Mouse (Mus musculus): ENCODE data around the gene Arhgap33. TPM values are rescaled to one million over a fixed set of nuclear protein-coding genes. Genes with fewer than 3 reads are reported as not detected.
A peak's percentile ranks its signal among the peaks of the same experiment; 100 is the strongest.

Arhgap33 gene
- polyA plus RNA-seq, 1 experiment from 2014 or later: 1.0 TPM

DNA sequence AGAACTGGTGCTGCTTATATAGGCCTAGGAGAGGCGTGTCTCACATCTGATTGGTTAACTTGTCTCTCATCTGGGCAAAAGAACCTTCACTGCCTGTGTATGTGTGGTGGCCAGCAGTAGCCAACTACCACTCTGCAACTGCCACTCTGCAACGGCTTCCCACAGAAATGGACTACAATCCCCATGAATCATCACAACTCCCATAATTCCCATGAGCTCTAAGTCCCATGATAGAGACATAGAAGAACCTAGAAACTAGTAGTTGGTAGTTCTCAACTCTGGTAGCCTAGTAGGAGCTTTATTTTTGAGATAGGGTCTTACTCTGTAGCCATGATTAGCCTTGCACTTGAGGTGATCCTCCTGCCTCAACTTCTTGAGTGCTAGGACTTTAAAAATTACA is 15.0 kb upstream of the Arhgap33 start:
- H3K4me1 ChIP-seq (ENCODE audit: insufficient read depth): peaks cover 13% of the 10 kb centered on the region
- no peak overlapping the region for H3K9ac ChIP-seq (replicated peaks)
- peaks cover 20% of the 10 kb centered on the region for H3K36me3 ChIP-seq (replicated peaks; ENCODE audit: insufficient read depth, low read length)
- H3K27me3 ChIP-seq (ENCODE audit: insufficient read depth, low read length): no peaks in the 10 kb centered on the region
- H3K4me2 ChIP-seq (ENCODE audit: low read depth, low read length): no peak overlapping the region
- WGBS (ENCODE audit: insufficient replicate concordance): 81% methylated on average over 2 of the region's 2 CpGs
- ATAC-seq: no peak
- H3K4me3 ChIP-seq (ENCODE audit: low read depth, low read length): no peak overlapping the region
- no peak for DNase-seq
- no peak for TF ChIP-seq CTCF (IDR thresholded peaks at IDR 0.05; ENCODE audit: low read depth)
- no peaks in the 10 kb centered on the region for H3K9me3 ChIP-seq (ENCODE audit: low read length)
- H3K27ac ChIP-seq (ENCODE audit: low read depth): no peak overlapping the region

GRCm38 (mm10) chr7:30544327-30544726 is 9.5 kb upstream of the Arhgap33 start:
- no peak for ATAC-seq
- Histone ChIP-seq H3K27ac (ENCODE audit: low read depth) (no peak overlapping the region), H3K9me3 (ENCODE audit: low read length) (no peaks in the 10 kb centered on the region), H3K36me3 (replicated peaks; ENCODE audit: insufficient read depth, low read length) (peaks cover 14% of the 10 kb centered on the region; the same call in 1 of the 2 replicates), H3K4me1 (ENCODE audit: insufficient read depth) (no peaks in the 10 kb centered on the region), H3K4me3 (ENCODE audit: low read depth, low read length) (no peak overlapping the region), H3K9ac (replicated peaks) (no peak overlapping the region), H3K4me2 (ENCODE audit: low read depth, low read length) (no peak overlapping the region), H3K27me3 (ENCODE audit: insufficient read depth, low read length) (no peaks in the 10 kb centered on the region)
- 52% methylated on average over 2 of the region's 2 CpGs for WGBS (ENCODE audit: insufficient replicate concordance)
- TF ChIP-seq EP300 (IDR thresholded peaks at IDR 0.05; ENCODE audit: low read depth): no peak
- TF ChIP-seq CTCF (IDR thresholded peaks at IDR 0.05; ENCODE audit: low read depth): no peak
- DNase-seq: no peak

- Histone ChIP-seq H3K4me3 (ENCODE audit: low read depth, low read length) (no peak overlapping the region), H3K4me2 (ENCODE audit: low read depth, low read length) (no peak overlapping the region), H3K4me1 (ENCODE audit: insufficient read depth) (peaks cover 3% of the 10 kb centered on the region), H3K36me3 (replicated peaks; ENCODE audit: insufficient read depth, low read length) (peaks cover 4% of the 10 kb centered on the region; the same call in 1 of the 2 replicates), H3K27ac (ENCODE audit: low read depth) (no peak overlapping the region), H3K9me3 (ENCODE audit: low read length) (no peaks in the 10 kb centered on the region), H3K27me3 (ENCODE audit: insufficient read depth, low read length) (no peaks in the 10 kb centered on the region), H3K9ac (replicated peaks) (no peak overlapping the region)
- ATAC-seq (no peak), DNase-seq (peak; percentile 8)
- WGBS (ENCODE audit: insufficient replicate concordance): 81% methylated on average over 7 of the region's 7 CpGs
- no peak for TF ChIP-seq CTCF (IDR thresholded peaks at IDR 0.05; ENCODE audit: low read depth)
- no peak for TF ChIP-seq EP300 (IDR thresholded peaks at IDR 0.05; ENCODE audit: low read depth)
Observed at GRCm38 (mm10) chr7:30540572-30540971, 5.7 kb upstream of the Arhgap33 start.

- Histone ChIP-seq H3K9ac (replicated peaks) (peak overlapping the region; percentile 76), H3K4me2 (ENCODE audit: low read depth, low read length) (peak overlapping the region; percentile 100), H3K36me3 (replicated peaks; ENCODE audit: insufficient read depth, low read length) (peaks cover 16% of the 10 kb centered on the region), H3K27me3 (ENCODE audit: insufficient read depth, low read length) (no peaks in the 10 kb centered on the region), H3K27ac (ENCODE audit: low read depth) (peak overlapping the region; percentile 57; the same call in 1 of the 2 replicates), H3K4me1 (ENCODE audit: insufficient read depth) (peaks cover 14% of the 10 kb centered on the region), H3K4me3 (ENCODE audit: low read depth, low read length) (peak overlapping the region; percentile 73), H3K9me3 (ENCODE audit: low read length) (no peaks in the 10 kb centered on the region)
- no peak for TF ChIP-seq EP300 (IDR thresholded peaks at IDR 0.05; ENCODE audit: low read depth)
- no peak for ATAC-seq
- peak; percentile 14 for DNase-seq
- whole genome bisulfite sequencing (ENCODE audit: insufficient replicate concordance): 16% methylated on average over 25 of the region's 26 CpGs
Observed at GRCm38 (mm10) chr7:30533941-30534632, 773 bp downstream of the Arhgap33 start.

DNA sequence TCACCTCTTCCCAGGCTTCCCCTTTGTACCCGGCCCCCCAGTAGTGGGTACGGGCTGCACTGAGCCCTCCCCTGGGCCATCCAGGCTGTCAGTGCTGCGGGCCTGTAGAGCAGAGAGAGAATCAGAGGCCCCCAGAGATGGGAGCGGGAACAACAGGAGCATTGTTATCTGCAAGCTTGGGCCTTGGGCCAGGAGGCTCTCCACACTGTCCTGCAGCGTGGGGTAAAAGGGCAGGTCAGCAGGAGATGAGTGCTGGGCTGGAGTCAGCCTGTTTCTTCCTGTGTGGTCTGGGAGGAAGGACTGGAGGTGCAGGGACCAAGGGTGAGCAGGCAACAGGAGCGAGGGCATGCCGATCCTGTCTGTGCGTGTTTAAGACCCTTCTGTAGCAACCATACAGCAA is 1.9 kb downstream of the Arhgap33 start:
- no peaks in the 10 kb centered on the region for H3K9me3 ChIP-seq (ENCODE audit: low read length)
- WGBS (ENCODE audit: insufficient replicate concordance): 74% methylated on average over 8 of the region's 8 CpGs
- peaks cover 26% of the 10 kb centered on the region for H3K36me3 ChIP-seq (replicated peaks; ENCODE audit: insufficient read depth, low read length)
- no peak overlapping the region for H3K9ac ChIP-seq (replicated peaks)
- no peaks in the 10 kb centered on the region for H3K27me3 ChIP-seq (ENCODE audit: insufficient read depth, low read length)
- H3K27ac ChIP-seq (ENCODE audit: low read depth): no peak overlapping the region
- H3K4me2 ChIP-seq (ENCODE audit: low read depth, low read length): no peak overlapping the region
- no peak for ATAC-seq
- H3K4me1 ChIP-seq (ENCODE audit: insufficient read depth): peaks cover 14% of the 10 kb centered on the region
- no peak overlapping the region for H3K4me3 ChIP-seq (ENCODE audit: low read depth, low read length)
- DNase-seq: peak; percentile 23
- TF ChIP-seq EP300 (IDR thresholded peaks at IDR 0.05; ENCODE audit: low read depth): no peak
- TF ChIP-seq CTCF (IDR thresholded peaks at IDR 0.05; ENCODE audit: low read depth): no peak

DNA sequence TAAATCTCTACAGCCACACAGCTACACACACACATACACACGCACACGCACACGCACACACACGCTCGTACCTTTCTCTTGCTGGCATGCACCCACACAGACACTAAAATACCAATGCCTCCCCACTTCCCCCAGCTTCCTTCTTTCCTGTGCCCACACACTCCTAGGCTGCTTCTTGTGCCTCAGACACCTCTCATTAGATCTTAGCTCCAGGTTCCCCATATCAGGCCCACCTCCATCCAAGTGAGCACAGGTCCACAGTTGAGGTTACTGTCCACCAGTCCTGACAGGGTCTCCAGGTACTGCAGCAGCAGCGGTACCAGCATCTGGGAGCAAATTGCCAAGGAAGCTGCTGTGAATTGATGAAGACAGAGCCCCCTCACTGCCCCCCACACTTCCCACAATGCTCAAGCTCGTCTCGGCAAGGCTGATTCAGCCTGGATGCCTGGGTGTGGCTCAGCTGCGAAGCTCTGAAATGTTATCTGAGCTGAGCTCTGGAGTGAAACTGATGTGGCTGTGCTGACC is 3.5 kb downstream of the Arhgap33 start:
- Histone ChIP-seq H3K4me3 (ENCODE audit: low read depth, low read length) (no peak overlapping the region), H3K36me3 (replicated peaks; ENCODE audit: insufficient read depth, low read length) (peaks cover 27% of the 10 kb centered on the region), H3K4me1 (ENCODE audit: insufficient read depth) (peaks cover 14% of the 10 kb centered on the region), H3K9ac (replicated peaks) (no peak overlapping the region), H3K27ac (ENCODE audit: low read depth) (no peak overlapping the region), H3K4me2 (ENCODE audit: low read depth, low read length) (no peak overlapping the region), H3K27me3 (ENCODE audit: insufficient read depth, low read length) (no peaks in the 10 kb centered on the region), H3K9me3 (ENCODE audit: low read length) (no peaks in the 10 kb centered on the region)
- TF ChIP-seq EP300 (IDR thresholded peaks at IDR 0.05; ENCODE audit: low read depth) (no peak), CTCF (IDR thresholded peaks at IDR 0.05; ENCODE audit: low read depth) (no peak)
- no peak for ATAC-seq
- WGBS (ENCODE audit: insufficient replicate concordance): 80% methylated on average over 9 of the region's 9 CpGs
- no peak for DNase-seq
